Mouse (Mus musculus): ENCODE measurements at regions not wholly inside any gene's neighbourhood (a gene's known extent, or its start where the extent isn't known, plus 50 kb on each side); places are given as distances from the start of the nearest gene placed in this dataset.

DNA sequence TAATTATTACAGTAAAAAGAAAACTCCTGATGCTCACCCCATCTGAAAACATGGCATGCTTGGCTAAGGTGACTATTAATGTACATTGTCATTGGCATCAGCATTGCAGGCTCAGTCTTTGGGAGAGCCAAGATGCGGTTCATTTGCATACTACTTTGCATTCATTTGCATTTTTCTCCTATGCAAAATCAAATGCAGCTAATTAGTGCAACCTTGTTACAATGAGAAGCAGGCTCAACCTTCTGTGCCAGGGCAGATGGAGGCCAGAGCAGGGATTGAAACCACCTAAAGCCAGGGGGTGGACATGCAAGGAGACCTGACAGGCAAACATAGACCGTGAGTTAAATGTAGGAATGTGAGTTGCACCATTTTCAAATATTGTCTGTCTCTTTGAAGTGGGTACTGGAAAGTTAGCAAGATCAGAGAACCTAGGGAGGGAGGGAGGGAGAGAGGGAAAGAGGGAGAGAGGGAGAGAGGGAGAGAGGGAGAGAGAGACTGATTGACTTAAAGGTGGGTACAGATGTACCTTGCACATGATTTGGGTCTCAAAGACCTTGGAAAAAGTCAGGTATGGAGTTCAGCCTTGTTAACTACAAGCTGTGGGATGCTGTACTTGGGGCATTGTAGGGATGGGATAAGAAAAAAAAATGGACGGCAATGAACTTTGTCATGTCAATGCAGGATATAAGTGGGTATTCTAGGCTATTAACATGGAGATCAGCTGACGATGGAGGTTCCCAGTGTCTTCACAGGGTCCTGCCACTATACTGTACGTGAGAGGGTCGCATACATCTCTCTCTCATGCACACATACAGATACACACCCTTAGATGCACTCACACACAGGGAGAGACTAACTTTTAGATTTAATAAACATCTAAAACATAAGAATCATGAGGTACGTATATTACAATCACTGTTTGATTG, 1362.1 kb upstream of the A1bg start:
- no peak for DNase-seq (ENCODE audit: low spot score)

DNA sequence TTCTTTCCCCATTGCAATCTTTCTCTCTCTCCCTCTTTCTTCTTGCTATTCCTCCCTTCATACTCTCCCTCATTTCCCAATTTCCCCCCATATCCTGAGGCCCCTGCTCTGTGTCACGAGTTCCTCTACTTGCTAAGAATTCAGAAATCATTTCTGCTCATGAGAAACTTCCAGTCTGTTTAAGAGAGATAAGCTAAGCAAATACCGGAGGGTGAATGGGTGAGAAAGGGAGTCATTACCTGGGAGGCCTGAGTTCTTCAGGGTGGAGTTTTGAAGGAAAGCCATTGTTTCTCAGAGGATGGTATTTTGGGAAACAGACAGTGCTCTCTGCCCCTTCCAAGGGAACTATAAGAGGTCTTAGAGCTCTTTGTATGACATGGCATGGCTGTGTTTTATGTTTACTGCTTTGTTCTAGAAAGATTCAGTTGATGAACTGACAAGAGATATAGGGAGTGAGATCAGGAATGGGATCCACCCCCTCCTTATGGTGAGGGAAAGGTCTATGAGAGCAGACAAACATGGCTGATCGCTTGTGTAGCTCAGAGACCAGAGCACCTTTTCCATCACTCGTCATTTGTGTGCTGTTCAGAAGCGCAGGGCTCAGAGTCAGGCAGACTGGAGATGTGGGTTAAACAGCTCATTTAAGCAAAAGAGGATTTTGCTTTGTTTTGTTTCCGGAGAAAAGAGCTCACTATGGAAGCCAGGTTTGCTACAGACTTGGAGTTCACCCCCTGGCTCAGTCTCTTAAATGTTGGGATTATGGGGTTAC, 1361.0 kb upstream of the A1bg start:
- no peak for DNase-seq (ENCODE audit: low spot score)

DNA sequence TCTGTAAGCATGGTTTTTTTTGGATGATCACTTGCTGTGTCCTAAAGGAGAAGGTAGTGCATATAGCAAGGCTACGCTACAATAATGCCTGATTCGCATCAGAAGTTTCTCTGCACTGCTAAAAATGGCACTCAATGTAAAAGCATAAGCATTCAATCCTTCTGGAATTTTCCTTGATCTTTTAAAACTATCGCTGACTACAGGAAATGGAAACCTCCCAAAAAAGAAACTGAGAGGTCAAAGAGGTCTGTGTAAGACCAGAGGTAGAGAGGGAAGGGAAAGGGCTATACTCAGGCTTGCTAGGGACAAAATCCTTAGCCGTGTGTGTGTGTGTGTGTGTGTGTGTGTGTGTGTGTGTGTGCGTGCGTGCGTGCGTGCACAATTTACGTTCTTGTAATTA, 1359.8 kb upstream of the A1bg start:
- DNase-seq (ENCODE audit: low spot score), result no peak

DNA sequence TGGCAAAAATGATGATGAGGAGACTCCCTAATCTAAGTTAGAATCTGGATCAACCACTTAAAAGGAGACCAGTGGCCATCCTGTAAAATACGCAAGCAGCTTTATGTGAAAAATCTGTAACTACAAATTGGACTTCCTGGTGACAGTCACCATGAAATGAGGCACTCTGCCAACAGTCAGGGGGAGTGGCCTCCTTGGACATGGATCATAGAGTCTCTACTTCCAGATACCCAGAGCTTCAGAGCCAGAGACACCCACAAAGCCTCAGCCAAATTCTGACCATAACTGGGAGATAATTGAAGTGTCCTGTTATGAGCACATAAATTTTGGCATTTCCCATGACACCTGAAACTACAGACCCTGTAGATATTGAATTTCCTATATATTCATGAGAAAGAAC, 1359.3 kb upstream of the A1bg start:
- DNase-seq (ENCODE audit: low spot score), result no peak

DNA sequence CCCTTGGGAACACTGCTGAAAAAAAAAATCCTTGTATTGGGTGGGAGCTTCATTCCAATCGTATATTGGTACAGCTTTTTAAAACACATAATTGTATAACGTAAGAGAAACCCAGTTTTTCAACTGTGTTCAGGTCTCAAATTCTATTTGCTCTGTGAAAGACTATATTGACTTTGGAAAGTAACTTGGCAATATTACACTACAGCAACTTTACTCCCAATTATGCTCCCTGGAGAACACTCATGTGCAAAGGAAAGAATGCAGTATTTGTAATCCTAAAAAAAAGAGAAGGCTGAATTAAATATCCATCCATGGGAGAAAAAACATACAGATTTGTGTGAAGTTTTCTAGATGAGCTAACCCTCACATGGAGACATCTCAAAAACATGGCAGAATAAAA, 1356.7 kb upstream of the A1bg start:
- DNase-seq (ENCODE audit: low spot score), result no peak

DNA sequence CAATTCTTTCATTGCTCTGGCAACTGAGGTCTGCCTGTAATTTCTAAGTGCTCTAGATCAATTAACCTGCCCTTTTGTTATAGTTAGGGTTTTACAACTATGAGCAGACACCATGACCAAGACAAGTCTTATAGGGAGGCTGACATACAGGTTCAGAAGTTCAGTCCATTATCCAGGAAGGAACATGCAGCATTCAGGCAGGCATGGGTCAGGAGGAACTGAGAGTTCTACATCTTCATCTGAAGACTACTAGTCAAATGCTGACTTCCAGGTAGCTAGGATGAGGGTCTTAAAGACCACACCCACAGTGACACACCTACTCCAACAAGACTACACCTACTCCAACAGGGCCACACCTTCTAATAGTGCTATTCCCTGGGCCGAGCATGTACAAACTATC, 1352.0 kb upstream of the A1bg start:
- no peak for DNase-seq (ENCODE audit: low spot score)

DNA sequence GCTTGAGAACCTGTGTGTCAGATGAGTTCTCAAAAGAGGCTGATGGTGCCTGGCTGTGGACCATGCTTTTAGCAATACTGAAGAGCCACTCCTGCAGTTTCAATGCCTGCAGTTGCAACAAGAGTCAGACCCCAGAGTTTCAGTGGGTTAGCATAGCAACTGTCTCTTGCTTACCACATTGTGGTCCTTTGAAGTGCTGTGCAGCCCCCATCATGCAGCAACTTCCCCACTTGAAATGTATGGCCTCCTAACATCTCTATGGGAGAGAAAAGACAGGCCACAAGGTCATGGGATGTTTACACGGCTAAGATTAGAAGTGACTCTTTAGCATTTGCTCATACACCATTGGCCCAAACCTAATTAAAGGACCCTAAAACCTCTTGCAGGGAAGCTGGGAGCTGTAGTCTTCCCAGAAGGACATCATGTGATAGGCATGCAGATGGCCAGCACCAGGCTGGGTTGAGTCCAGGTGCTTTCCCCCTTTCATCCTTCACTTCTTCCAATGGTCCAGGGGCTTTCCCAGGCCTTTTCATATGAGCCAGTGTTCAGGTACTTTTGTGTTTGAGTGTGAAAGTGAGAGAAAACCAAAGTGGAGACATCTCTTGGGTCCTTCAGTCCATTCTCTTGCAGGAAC, 1351.2 kb upstream of the A1bg start:
- DNase-seq (ENCODE audit: low spot score), result no peak

DNA sequence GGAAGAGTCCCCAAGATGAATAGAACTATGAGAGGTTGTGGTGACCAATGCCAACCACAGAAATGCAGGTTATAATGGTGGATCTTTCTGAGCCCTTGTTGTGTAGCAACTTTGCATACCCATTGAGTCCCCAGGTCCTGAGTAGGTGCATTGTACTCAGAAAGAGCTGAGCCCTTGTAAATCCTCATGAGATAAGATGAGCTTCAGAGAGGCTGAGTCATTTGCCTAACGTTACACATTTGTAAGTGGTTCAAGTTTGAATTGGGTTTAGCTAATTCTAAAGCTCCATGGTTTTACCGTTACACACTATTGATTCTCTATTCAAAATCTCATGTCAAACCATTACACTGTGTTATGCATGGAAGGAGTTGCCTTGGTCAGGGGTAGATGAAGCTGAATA, 1349.9 kb upstream of the A1bg start:
- DNase-seq (ENCODE audit: low spot score), result no peak

DNA sequence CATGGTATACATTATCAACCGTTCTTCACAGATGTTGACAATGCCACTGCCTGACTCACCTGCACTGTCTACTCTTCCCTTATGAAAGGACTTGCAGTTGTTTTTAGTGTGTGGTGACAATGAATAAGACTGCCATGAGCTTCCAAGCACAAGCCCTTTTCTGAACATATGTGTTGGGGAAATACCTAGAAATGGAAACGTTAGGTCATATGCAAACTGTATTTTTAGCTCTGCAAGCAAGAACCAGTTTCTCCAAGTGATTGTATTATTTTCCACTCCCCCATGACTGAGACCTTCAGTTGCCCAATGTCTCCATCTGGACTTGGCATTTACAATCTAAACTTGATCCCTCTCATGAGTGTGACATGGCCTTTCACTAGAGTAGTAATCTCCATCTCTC, 1348.6 kb upstream of the A1bg start:
- DNase-seq (ENCODE audit: low spot score), result no peak

DNA sequence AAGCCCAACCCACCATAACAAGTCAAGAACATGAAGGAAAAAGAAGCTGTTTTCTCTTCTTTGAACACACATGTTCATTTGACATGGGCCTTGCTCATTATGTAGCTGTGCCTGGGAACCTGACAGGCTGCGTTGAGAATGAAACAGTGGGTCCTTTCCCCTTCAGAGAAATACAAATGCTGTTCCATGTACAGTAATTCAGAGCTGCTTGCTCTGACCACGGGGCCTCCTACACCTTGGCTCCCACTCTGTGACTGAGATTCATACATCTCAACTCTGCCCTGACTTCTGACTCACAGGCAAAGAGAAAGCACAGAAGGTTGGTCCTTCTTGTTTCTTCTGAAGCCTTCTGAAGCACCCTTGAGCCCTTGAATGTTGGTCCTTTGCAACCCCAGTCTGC, 1345.4 kb upstream of the A1bg start:
- no peak for DNase-seq (ENCODE audit: low spot score)

DNA sequence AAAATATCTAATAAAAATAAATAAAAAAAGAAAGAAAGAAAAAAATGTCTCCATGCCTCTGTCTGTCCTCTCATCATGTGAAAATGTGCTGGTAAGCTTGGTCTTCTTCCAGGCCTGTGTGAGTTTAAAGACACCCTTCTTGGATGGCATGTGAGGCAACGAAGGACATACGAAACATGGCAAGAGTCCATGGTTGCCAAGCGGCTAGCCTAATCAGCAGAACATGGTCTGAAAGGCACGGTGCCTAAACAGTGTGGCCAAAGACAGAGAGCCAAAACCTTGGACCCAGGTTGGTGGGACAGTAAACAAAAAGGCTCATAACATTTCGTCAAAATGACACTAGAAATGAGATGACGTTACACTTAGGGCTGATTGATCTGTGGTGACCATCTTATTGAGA, 1344.7 kb upstream of the A1bg start:
- no peak for DNase-seq (ENCODE audit: low spot score)

DNA sequence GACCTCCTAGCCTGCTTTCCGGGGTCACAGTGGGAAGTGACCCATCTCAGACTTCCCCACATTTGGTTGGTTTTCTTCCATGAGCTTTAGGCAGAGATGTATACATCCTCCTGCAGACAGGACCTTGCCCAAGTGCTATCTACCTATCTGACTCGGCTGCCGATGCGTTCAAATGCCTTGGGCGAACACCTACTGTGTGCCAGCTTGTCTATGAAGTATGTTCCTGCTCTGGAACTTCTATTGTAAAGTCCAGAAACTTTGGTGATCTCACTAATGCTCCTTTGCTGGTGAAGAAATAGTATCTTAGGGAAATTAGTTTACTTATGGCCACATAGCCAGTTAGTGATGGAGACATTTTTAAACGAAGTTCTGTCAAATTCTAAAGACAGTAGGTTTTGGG, 1343.2 kb upstream of the A1bg start:
- no peak for DNase-seq (ENCODE audit: low spot score)

DNA sequence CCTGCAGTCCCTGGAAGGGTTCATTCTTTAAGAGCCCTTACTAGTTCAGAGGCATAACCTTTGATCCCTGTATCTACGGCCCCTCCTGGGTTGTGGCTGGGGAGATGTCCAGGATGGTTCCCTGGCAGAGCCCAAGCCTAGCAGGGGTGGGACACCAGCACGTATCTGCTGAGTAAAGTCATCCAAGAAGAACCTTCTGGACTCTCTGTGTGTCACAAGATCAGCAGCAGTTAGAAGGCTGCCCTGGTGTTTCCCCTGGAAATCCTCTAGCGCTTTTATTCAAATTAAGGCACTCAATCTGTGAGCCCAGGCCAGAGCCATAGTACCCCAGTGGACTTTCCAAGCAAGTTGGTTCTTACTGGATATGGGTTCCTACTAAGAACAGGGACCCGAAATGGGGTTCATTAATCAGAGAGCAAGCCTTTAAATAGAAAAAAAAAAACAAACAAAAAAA, 1342.7 kb upstream of the A1bg start:
- DNase-seq (ENCODE audit: low spot score), result no peak

DNA sequence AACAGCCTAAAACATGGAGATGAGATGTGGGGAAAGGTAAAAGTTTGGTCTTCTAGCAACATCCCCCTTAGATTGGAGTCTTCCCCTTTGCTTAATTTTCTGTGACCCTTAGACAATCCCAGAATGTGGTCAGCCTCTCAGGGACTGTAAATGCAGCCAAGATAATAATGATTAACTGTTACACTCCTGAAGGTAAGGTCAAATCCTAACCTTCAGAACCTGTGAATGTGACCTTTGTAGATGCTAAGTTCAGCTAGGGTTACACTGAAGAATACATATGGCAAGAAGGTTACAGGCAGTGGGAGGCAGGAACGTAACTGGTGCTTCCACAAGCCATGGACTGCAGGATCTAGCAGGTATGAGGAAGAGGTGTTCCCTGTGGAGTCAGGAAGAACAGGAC, 1342.2 kb upstream of the A1bg start:
- DNase-seq (ENCODE audit: low spot score), result no peak

DNA sequence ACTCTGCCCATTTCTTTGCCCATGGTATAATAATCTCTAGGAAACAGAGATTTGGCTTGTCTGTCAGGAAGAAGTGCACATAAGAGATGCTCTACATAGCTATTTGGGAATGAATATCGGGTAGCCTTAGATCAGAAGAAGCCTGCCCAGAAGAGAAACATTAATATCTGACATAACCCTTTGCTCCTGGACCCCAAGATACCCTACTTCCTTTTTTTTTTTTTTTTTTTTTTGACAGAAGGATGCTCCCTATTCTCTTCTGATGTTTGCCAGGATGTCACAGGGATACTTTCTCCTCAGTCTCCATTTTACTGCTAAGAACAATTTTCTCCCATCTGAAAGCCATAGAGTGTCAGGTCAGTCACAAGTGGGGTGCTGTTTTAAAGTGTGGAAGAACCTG, 1341.4 kb upstream of the A1bg start:
- DNase-seq (ENCODE audit: low spot score), result no peak

DNA sequence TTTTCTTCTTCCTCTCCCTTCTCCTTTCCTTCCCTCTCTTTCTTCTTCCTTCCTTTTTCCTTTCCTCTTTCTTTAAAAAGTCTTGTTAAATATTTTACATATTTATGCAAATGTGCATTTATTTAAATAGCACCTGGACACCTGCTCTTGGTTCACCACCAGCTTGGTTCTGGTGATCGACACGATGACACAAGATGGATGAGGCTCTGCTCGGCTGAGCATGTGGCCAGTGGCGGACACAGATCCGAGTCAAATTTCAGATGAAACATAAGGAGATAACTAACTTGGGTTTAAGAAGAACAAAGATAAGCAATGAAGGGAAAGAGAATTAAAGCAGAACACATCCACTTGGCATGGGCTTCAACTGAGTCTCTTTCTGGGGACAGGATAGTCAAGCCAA, 1339.7 kb upstream of the A1bg start:
- DNase-seq (ENCODE audit: low spot score), result no peak

DNA sequence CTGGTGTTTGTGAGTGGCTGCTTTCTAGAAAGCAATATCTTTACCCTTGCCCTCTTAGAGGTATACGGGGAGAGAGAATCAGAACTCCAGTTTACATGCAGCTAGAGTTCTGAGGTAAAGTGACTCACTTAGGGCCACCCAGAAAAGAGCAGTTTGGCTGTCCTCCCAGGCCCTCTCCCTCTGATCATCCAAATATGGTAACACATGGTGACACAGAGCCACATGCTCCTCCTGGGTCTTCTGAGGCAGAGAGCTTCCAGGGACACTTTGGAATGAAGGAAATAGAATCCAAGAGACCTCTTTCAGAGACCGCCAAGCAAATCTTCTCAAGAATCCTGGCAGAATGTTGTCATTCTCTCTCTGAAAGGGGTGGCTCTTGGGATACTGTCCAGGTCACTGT, 1338.7 kb upstream of the A1bg start:
- DNase-seq (ENCODE audit: low spot score), result no peak

DNA sequence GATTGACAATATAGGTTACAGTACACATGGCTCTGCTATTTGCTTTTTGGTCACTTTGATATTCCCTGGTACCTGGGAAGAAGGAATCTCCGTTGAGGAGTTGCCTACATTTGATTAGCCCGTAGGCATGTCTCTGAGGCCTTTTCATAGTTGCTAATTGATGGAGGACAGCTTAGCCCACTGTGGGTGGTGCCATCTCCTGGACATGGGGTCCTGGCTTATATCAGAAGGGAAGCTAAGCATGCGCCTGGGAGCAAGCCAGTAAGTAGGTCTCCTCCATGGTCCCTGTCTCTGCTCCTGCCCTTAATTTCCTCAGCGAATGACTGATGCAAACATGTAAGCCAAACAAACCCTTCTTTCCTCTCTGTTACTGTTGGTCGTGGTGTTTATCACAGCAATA, 1335.8 kb upstream of the A1bg start:
- no peak for DNase-seq (ENCODE audit: low spot score)

DNA sequence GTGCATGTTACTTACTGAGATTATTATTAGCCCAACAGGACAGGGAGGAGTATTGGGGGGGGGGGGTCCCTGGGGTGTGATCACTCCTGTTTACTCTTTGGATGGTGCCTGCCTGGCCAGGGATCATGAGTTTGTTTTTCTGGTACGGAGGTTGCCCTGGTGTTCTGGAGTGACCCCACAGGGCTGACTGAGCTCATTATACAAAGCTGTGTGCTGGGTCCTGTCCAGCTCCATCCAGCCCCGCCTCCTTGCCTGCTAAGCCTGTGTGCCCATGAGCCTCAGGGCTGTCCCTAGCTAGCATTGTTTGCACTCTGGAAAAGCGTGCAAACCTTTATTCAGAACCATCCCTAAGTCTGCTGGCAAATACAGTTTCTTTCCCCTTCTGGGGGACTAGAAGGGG, 1335.1 kb upstream of the A1bg start:
- peak; percentile 30 for DNase-seq (ENCODE audit: low spot score)

DNA sequence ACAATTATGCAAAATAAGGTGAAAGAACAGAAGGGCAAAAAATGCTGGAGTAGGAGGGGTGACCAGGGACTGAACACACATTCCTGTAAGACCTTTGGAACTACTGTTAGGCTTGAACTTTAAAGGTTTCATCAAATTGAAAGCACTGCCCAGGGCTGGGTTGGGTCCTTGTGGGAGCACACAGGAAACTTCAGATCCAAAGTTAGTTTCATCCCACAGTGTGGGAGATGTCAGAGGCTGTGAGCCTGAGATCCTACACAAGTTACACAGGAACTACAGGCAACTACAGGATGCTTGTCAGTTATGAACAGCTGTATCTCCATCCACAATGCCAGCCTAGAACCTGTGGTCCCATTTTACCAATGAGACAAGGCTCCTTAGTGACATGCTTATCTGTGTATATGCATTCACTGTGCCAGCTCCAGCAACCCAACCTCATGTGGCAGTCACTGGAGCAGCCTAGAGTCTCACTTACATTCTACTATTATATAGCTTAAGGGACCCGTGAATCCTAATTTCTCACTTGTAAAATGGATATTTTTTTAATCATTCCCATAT, 1334.4 kb upstream of the A1bg start:
- no peak for DNase-seq (ENCODE audit: low spot score)

DNA sequence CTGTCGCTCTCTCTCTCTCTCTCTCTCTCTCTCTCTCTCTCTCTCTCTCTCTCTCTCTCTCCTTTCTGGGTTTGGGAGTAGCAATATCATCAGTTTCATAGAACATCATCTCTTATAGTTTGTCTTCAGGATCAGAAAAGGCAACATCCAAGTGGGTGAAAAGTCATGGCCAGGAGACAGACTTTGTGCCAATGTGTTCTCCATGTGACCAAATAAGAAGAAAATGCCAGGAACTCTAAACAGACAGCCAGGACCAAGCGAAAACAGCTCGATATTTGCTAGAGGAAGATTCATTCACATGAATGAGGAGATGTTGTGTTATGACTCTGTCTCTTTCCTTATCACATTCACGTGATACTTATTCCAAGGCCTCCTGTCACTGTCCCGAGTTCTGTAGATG, 1332.8 kb upstream of the A1bg start:
- no peak for DNase-seq (ENCODE audit: low spot score)

DNA sequence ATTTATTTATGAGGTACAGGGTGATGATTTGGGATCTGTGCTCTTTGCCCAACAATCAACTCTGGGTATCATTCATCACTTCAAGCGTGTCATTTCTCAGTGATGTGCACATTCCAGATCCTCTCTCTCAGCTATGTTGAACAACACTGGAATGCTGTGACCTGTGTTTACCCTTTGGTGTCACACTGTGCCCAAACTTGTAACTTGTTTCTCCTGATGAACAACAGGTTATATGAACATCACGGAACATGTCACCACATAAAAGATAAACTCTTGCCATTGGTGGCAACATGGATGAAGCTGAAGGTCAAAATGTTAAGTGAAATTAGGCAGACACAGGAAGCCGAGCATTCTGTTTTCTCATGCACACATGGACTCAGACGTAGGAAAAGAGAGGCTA, 1330.9 kb upstream of the A1bg start:
- DNase-seq (ENCODE audit: low spot score), result no peak

Measured in ovary, postnatal 14 days (tissue).